Mouse (Mus musculus) liver, embryonic 16.5 days (tissue): ENCODE data around the gene Tpk1. TPM values are rescaled to one million over a fixed set of nuclear protein-coding genes. Genes with fewer than 3 reads are reported as not detected.
"Not testable (repeated sequence)": the region's sequence is repeated elsewhere in the genome, so short reads cannot be mapped to it uniquely, and the experiment has no call there.

Source experiments
- ATAC-seq: fragments of 200-750 bp; cut with Nextera tagmentation; 2 replicates; pipeline ENCODE4 v1.8.0; 2017; ENCODE audit warnings: low read depth, mild to moderate bottlenecking, moderate number of reproducible peaks, moderate library complexity
- H3K27ac ChIP-seq: fragments of 300-500 bp; sonication (generic); 2 replicates; pipeline ENCODE4 v1.5.1; 2014; ENCODE audit warnings: mild to moderate bottlenecking, low read length
- H3K27me3 ChIP-seq: fragments of 300-500 bp; sonication (generic); 2 replicates; pipeline ENCODE4 v1.6.1; 2014; ENCODE audit warnings: low read depth, low read length, mixed read lengths; ENCODE audit not compliant: control insufficient read depth, insufficient read depth
- H3K36me3 ChIP-seq: fragments of 300-500 bp; sonication (generic); 2 replicates; pipeline ENCODE4 v1.6.1; 2014; ENCODE audit warnings: mild to moderate bottlenecking; ENCODE audit not compliant: control insufficient read depth, insufficient read depth
- H3K4me1 ChIP-seq: fragments of 300-500 bp; sonication (generic); 2 replicates; pipeline ENCODE4 v1.6.1; 2014; ENCODE audit warnings: low read depth, low read length, mixed read lengths; ENCODE audit not compliant: control insufficient read depth
- H3K4me2 ChIP-seq: fragments of 300-500 bp; sonication (generic); 2 replicates; pipeline ENCODE4 v1.6.1; 2014; ENCODE audit warnings: low read depth, low read length, mixed read lengths
- H3K4me3 ChIP-seq: fragments of 300-500 bp; sonication (generic); 2 replicates; pipeline ENCODE4 v1.5.1; 2014; ENCODE audit warnings: low read depth, mild to moderate bottlenecking, low read length
- H3K9ac ChIP-seq: fragments of 300-500 bp; sonication (generic); 2 replicates; pipeline ENCODE4 v1.6.1; 2014; ENCODE audit warnings: low read depth, low read length
- H3K9me3 ChIP-seq: fragments of 300-500 bp; sonication (generic); replicated peaks from 2 replicates; pipeline ENCODE4 v1.6.1; 2016; ENCODE audit warnings: low read length; ENCODE audit not compliant: control insufficient read depth
- WGBS: fragments of 180-500 bp; shearing (Covaris S2); extraction: QIAGEN DNeasy Blood & Tissue Kit; methylation state at CpG from one replicate; pipeline ENCODE4 v1.1.7; 2014; ENCODE audit not compliant: insufficient replicate concordance; 5-methylcytosine and 5-hydroxymethylcytosine counted together
- polyA plus RNA-seq: library from polyadenylated mRNA; unstranded; fragments of >200 nt; fragmentation: Nextera tagmentation; extraction: Ambion mirVana; gene quantifications from 2 replicates; pipeline ENCODE4 v1.2.1, GENCODE M21; 2015

Gene Tpk1
- polyA plus RNA-seq, 1 experiment from 2014 or later: 8.4 TPM

DNA sequence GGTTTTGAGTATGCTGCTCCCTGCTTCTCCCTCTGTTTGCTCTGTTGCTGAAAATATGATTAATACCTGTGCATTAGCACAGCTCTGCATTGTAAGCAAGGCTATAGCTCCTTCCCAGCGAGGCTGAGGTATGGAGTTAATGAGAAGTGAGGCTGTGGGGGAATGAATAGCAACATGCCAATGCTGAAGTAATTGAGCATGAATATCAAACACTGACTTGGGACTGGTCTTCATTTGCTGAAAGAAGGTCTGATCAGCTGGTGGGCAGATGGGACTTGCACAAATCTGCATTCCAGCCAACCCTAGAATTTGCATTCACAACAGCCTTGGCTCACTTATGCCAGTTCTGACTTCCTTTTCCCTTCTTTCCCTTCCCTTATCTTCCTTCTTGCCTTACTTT is 144.0 kb downstream of the Tpk1 start:
- Histone ChIP-seq H3K4me2 (no peak overlapping the region), H3K4me3 (no peak overlapping the region), H3K9me3 (no peaks in the 10 kb centered on the region), H3K27me3 (no peaks in the 10 kb centered on the region), H3K27ac (no peak overlapping the region), H3K4me1 (no peaks in the 10 kb centered on the region; the same call in 1 of the 2 replicates), H3K9ac (no peak overlapping the region), H3K36me3 (no peaks in the 10 kb centered on the region)
- no peak for ATAC-seq
- WGBS: 58% methylated on average over 1 of the region's 1 CpGs

GRCm38 (mm10) chr6:43520218-43520617 is 145.9 kb downstream of the Tpk1 start:
- no peak; the same call in 1 of the 2 replicates for ATAC-seq
- no peak overlapping the region for H3K4me2 ChIP-seq
- no peaks in the 10 kb centered on the region for H3K9me3 ChIP-seq
- H3K27me3 ChIP-seq: no peaks in the 10 kb centered on the region
- H3K4me1 ChIP-seq: no peaks in the 10 kb centered on the region; the same call in 1 of the 2 replicates
- WGBS: 49% methylated on average over 2 of the region's 2 CpGs
- no peak overlapping the region for H3K4me3 ChIP-seq
- H3K36me3 ChIP-seq: no peaks in the 10 kb centered on the region
- H3K9ac ChIP-seq: no peak overlapping the region
- H3K27ac ChIP-seq: no peak overlapping the region

GRCm38 (mm10) chr6:43518378-43518777 is 147.7 kb downstream of the Tpk1 start:
- Histone ChIP-seq H3K4me3 (no peak overlapping the region), H3K4me2 (no peak overlapping the region), H3K4me1 (no peaks in the 10 kb centered on the region; the same call in 1 of the 2 replicates), H3K36me3 (no peaks in the 10 kb centered on the region), H3K9ac (no peak overlapping the region), H3K27ac (no peak overlapping the region), H3K27me3 (no peaks in the 10 kb centered on the region), H3K9me3 (no peaks in the 10 kb centered on the region)
- ATAC-seq: no peak

GRCm38 (mm10) chr6:43517316-43517655 is 148.8 kb downstream of the Tpk1 start:
- no peak for ATAC-seq
- no peak overlapping the region for H3K27ac ChIP-seq
- WGBS: 67% methylated on average over 2 of the region's 2 CpGs

GRCm38 (mm10) chr6:43516593-43517315 is 149.3 kb downstream of the Tpk1 start:
- Histone ChIP-seq H3K4me1 (no peaks in the 10 kb centered on the region; the same call in 1 of the 2 replicates), H3K4me2 (no peak overlapping the region), H3K4me3 (no peak overlapping the region), H3K9me3 (no peaks in the 10 kb centered on the region), H3K9ac (no peak overlapping the region), H3K27me3 (no peaks in the 10 kb centered on the region), H3K36me3 (no peaks in the 10 kb centered on the region), H3K27ac (no peak overlapping the region; the same call in 1 of the 2 replicates)
- 68% methylated on average over 2 of the region's 2 CpGs for WGBS
- ATAC-seq: peak; percentile 88

More at GRCm38 (mm10) chr6:43517316-43517655, 148.8 kb downstream of the Tpk1 start:
- Histone ChIP-seq H3K27me3 (no peaks in the 10 kb centered on the region), H3K4me1 (no peaks in the 10 kb centered on the region; the same call in 1 of the 2 replicates), H3K9me3 (no peaks in the 10 kb centered on the region), H3K4me2 (no peak overlapping the region), H3K36me3 (no peaks in the 10 kb centered on the region), H3K9ac (no peak overlapping the region), H3K4me3 (no peak overlapping the region)

GRCm38 (mm10) chr6:43506686-43507385 is 159.2 kb downstream of the Tpk1 start:
- Histone ChIP-seq H3K27ac (peak overlapping the region; percentile 73), H3K4me3 (peak overlapping the region; percentile 3; the same call in 1 of the 2 replicates), H3K4me2 (peak overlapping the region; percentile 31; the same call in 1 of the 2 replicates)
- not testable (repeated sequence) for H3K9me3 ChIP-seq, H3K9ac ChIP-seq, H3K4me1 ChIP-seq, H3K36me3 ChIP-seq, H3K27me3 ChIP-seq
- ATAC-seq: peak; percentile 99
- 44% methylated on average over 2 of the region's 2 CpGs for WGBS

DNA sequence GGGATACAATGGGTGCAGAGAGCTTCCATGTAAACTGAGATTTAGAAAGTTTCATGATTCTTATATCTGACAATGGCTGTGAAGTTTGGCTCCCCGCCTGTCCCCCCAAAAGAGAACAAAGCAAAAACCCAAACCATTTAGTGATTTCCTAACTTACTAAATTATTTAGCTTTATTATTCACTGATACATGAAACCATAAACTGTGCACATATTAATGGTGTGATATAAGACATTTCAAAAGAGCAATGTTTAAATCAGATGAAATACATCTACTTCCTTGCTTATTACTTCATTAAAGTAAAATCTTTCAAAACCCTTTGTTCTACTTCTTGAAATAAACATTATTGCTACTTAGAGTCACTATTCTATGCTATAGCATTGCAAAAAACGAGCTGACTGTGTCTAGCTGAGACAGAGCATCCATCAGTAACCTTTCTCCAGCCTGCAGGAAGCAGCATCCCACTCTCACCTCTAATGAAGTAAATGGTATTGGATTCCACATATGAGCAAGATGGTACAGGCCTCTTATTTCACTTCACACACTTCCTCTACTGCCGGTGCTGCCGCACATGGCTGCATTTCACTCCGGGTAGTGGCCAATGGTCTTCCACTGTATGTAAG is 161.4 kb downstream of the Tpk1 start:
- H3K27me3 ChIP-seq: no peaks in the 10 kb centered on the region
- WGBS: 73% methylated on average over 5 of the region's 5 CpGs

DNA sequence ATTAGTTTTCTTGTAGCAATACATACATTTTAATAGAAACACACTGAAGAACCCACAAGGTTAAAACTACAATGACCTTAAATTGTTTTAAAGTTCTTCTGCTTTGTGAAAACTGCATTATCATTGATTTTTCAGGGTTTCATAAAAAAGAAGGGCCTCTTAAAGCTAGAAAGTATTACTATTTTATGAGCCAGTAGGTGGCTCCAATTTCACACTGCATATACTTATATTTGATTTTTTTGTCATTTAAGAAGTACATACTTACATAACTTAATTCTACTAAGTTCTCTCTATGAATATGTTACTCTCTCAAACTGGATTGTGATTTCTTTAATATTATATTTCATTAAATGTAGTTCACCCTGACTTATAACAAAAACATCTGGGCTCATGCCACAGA is 173.7 kb downstream of the Tpk1 start:
- no peak for ATAC-seq
- Histone ChIP-seq H3K36me3 (no peaks in the 10 kb centered on the region), H3K27me3 (no peaks in the 10 kb centered on the region), H3K4me1 (no peaks in the 10 kb centered on the region), H3K4me2 (no peak overlapping the region), H3K4me3 (no peak overlapping the region), H3K27ac (no peak overlapping the region), H3K9me3 (no peaks in the 10 kb centered on the region), H3K9ac (no peak overlapping the region)

More for the DNA sequence above, 161.4 kb downstream of the Tpk1 start:
- H3K9ac ChIP-seq: no peak overlapping the region
- no peak overlapping the region for H3K27ac ChIP-seq
- H3K4me1 ChIP-seq: no peaks in the 10 kb centered on the region; the same call in 1 of the 2 replicates
- H3K4me2 ChIP-seq: no peak overlapping the region
- no peaks in the 10 kb centered on the region for H3K9me3 ChIP-seq
- no peak overlapping the region for H3K4me3 ChIP-seq
- H3K36me3 ChIP-seq: no peaks in the 10 kb centered on the region
- ATAC-seq: no peak

- Histone ChIP-seq H3K4me1 (no peaks in the 10 kb centered on the region), H3K27me3 (no peaks in the 10 kb centered on the region), H3K27ac (no peak overlapping the region), H3K9me3 (no peaks in the 10 kb centered on the region), H3K36me3 (no peaks in the 10 kb centered on the region), H3K4me3 (no peak overlapping the region), H3K9ac (no peak overlapping the region), H3K4me2 (no peak overlapping the region)
- no peak for ATAC-seq
- whole genome bisulfite sequencing: 71% methylated on average over 2 of the region's 2 CpGs
Measured at GRCm38 (mm10) chr6:43486691-43487090, 179.4 kb downstream of the Tpk1 start.
